Mouse (Mus musculus): ENCODE measurements at regions not wholly inside any gene's neighbourhood (a gene's known extent, or its start where the extent isn't known, plus 50 kb on each side); places are given as distances from the start of the nearest gene placed in this dataset.

- no peak for DNase-seq
These were observed 147.5 kb upstream of the Mrps10 start for GRCm38 (mm10) chr17:47221068-47221796.

GRCm38 (mm10) chr17:47219846-47220245 lies 148.8 kb upstream of the Mrps10 start:
- DNase-seq = no peak

- DNase-seq = no peak
These were observed 152.2 kb upstream of the Mrps10 start for GRCm38 (mm10) chr17:47216490-47216889.

- no peak for DNase-seq
These were observed 152.8 kb upstream of the Mrps10 start for GRCm38 (mm10) chr17:47215841-47216240.

GRCm38 (mm10) chr17:47214111-47214510 lies 154.6 kb upstream of the Mrps10 start:
- DNase-seq = no peak

GRCm38 (mm10) chr17:47210441-47211196 lies 158.1 kb upstream of the Mrps10 start:
- no peak for DNase-seq

GRCm38 (mm10) chr17:47208886-47209585 lies 159.7 kb upstream of the Mrps10 start:
- no peak for DNase-seq

- DNase-seq = no peak
These were observed 161.2 kb upstream of the Mrps10 start for GRCm38 (mm10) chr17:47207471-47207870.

GRCm38 (mm10) chr17:47204470-47205162 lies 164.1 kb upstream of the Mrps10 start:
- no peak for DNase-seq

- DNase-seq = no peak
These were observed 169.5 kb upstream of the Mrps10 start for GRCm38 (mm10) chr17:47199206-47199605.

GRCm38 (mm10) chr17:47197957-47198356 lies 170.7 kb upstream of the Mrps10 start:
- no peak for DNase-seq

- DNase-seq = no peak
These were observed 171.7 kb upstream of the Mrps10 start for GRCm38 (mm10) chr17:47196992-47197391.

GRCm38 (mm10) chr17:47195981-47196380 lies 172.7 kb upstream of the Mrps10 start:
- no peak for DNase-seq

GRCm38 (mm10) chr17:47194463-47195012 lies 174.1 kb upstream of the Mrps10 start:
- DNase-seq = no peak

GRCm38 (mm10) chr17:47191416-47191815 lies 177.3 kb upstream of the Mrps10 start:
- DNase-seq = no peak

- DNase-seq = no peak
These were observed 178.9 kb upstream of the Mrps10 start for GRCm38 (mm10) chr17:47189770-47190169.

- DNase-seq = peak; percentile 68
These were observed 173.8 kb upstream of the Ubr2 start for GRCm38 (mm10) chr17:47184148-47184547.

- DNase-seq = peak; percentile 53
These were observed 171.8 kb upstream of the Ubr2 start for GRCm38 (mm10) chr17:47182118-47182517.

GRCm38 (mm10) chr17:47179410-47179809 lies 169.1 kb upstream of the Ubr2 start:
- no peak for DNase-seq

- no peak for DNase-seq
These were observed 168.3 kb upstream of the Ubr2 start for GRCm38 (mm10) chr17:47178705-47179104.

GRCm38 (mm10) chr17:47177671-47178246 lies 167.4 kb upstream of the Ubr2 start:
- DNase-seq = no peak

- no peak for DNase-seq
These were observed 166.0 kb upstream of the Ubr2 start for GRCm38 (mm10) chr17:47176328-47176727.

All from heart, postnatal 4 days (tissue).